Mouse (Mus musculus): ENCODE measurements around the gene Tpst2.

DNA sequence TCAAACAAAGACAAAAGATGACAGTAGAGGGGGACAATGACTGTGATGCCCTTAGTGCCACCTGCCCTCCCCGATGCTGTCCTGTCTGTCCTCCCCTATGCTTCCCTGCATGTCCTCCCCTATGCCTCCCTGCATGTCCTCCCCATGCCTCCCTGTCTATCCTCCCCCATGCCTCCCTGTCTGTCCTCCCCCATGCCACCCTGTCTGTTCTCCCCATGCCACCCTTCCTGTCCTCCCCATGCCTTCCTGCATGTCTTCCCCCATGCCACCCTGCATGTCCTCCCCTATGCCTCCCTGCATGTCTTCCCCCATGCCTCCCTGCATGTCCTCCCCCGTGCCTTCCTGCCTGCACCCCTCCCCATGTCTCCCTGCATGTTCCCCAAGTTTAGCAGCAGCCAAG, 23.6 kb downstream of the Tpst2 start:
- TF ChIP-seq CTCF (IDR thresholded peaks at IDR 0.05; ENCODE audit: low read depth), result no peak
- TF ChIP-seq EP300 (IDR thresholded peaks at IDR 0.05; ENCODE audit: low read depth), result no peak
